Mouse (Mus musculus) WW6 (cell line): ENCODE results near the gene Pde7b.

Experiments used
- DNase-seq: peaks from one replicate; pipeline ENCODE4 v3.0.0-alpha.2; 2013; ENCODE audit warnings: low read depth, low spot score

The Pde7b gene

DNA sequence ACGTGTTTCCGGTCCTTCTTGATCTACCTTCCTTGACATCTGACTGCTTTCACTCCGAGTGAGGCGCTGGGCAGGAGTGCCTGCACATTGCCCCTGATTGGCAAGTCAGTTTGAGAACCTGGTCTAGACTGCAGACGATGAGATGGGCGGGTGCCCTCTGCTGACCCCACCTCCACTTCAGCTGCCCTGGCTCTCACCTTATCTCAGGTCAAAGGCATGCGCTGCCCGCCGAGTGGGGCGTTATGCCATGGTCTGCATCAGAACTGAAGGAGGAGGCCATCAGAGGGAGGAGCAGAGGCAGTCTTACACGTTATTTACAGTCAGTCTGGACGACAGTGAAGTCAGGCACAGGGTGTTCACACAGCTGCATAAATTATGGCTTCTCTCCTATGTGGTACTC, 293.5 kb downstream of the Pde7b start:
- no peak for DNase-seq

DNA sequence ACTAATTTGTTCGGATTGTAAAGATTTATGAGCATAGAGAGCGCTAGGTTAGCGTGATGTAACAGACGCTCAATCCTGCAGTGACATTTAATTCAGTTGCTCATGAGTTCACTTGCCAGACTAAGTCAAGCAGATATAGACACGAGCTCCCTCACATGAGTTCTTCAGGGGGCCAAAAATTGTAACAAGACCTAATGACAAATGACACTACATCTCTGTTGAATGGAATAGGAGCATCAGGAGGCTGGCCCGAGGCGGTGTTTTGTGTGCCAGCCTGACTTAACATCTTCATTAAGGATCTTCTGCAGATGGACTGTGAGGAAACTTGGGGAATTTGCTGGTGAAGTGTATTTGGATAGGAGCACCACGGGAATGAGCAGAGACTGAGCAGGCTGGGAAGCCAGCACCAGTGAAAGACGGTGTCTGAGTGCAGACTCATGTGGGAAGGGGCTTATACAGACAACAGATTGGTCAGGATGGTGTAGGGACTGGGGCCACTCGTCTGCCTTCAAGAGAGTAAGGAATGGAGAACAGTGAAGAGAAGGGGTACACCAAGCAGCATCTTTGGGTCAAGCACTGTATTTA, 303.5 kb downstream of the Pde7b start:
- no peak for DNase-seq

DNA sequence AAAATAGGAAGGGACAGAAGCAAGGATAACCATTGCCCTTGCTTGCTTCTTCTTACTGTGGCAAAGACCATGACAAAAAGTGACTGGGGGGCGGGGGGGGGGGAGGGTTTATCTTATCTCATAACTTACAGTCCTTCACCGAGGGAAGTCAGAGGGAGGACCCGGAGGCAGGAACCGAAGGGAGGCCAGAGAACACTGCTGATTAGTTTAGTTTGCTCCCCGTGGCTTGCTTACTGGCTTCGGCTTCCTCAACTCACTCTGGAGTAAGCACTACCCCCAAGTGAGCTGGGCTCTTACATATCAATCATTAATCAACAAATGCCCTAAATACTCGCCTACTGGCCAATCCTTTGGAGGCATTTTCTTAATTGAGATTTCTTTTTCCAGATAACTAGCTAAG, 304.6 kb downstream of the Pde7b start:
- DNase-seq: no peak

DNA sequence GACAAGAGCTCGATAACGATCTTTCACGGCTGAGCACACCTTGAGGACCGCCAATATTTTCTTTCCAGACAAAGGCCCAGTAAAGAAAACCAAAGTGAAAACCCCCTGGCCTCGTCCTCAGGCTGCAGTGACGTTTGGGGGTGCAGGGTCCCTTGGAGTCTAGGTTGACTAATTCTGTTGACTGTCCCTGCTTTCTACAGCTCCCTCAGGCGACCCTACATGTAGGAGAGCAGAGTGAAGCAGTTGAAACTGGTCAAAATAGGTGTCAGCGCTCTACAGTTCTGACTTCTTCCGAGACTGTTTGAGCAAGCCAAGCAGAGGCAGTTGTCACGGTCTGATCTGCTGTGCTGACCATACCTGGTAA, 306.0 kb downstream of the Pde7b start:
- no peak for DNase-seq

DNA sequence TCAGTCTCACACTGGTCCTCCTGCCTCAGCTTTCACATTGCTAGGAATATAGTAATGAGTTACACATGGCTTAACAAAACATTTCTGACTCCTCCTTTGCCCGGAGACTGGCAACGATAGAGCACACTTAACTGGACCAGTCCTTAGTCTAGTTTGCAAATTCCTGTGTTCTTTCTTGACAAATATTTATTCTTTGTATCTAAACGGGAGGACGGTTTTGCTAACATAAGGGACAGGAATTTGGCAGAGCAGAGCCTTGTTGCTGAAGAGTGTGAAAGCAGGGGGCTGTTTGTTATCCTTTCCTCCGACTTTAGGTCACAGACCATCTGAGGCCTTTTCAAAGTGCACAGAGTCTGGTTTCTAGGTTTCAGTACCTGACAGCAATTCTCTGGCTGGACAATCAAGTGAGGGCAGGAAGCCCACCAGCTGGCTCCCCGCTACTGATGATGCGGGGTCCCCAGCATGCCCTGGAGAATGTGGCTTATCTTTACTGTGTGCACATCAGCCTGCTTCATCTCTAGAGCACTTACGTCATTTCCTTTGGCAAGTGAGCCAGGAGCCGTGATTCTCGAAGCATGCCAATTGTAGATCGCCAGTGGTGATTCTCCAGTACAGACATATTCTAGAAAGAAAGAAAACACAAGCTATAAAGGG, 306.5 kb downstream of the Pde7b start:
- no peak for DNase-seq

DNA sequence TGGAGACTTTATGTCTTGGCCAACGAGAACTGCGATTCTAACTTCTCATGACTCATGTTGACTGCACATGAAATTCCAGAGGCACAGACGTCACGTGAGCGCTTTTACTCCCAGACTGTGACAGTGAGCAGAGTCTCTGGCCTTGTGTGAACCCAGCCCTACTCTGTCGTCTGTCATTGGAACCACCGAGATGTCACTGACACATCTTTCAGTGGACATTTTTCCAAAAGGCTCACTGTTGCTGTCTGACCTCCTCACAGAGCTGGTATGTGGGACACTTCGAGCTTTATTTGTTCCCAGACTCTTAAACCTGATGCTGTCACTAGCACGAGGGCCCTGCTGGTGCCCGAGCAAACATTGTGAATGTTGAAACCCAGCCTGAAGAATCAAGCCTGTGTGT, 315.7 kb downstream of the Pde7b start:
- no peak for DNase-seq

DNA sequence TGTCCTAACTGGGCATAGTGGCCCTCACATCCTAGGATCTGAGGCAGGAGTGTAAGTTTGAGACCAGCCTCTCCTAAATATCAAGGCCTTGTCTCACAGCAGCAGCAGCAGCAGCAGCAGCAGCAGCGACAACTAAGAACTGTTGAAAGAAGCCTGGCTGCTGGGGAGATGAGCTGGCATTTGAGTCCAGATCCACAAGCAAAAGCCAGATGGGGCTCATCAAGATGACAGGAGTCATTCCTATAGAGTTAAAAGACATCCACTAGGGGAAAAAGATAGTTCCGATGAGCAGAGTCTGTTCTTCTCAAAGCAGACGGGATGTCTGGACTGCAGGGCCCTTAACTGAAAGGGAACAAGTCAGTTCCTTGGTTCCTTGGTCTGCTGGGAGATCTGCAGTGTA, 316.5 kb downstream of the Pde7b start:
- no peak for DNase-seq

DNA sequence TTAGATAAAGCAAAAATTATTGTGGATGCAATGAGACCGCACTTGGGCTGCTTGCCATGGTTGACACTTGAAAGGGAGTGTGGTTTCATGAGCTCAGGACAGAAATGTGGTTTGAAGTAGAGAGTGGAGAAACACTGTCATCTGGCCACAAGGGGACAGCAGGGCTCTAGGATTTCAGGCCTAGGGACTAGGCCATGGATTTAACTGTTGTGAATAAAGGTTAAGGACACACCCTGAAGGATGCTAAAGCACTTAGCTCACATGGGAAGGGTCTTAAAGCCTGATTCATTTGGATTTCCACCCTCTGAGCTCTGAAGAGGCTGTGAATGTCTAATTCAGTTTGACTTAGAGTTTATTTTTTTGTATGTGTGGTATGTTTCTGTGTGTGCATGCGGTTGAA, 319.4 kb downstream of the Pde7b start:
- DNase-seq: peak; percentile 7

DNA sequence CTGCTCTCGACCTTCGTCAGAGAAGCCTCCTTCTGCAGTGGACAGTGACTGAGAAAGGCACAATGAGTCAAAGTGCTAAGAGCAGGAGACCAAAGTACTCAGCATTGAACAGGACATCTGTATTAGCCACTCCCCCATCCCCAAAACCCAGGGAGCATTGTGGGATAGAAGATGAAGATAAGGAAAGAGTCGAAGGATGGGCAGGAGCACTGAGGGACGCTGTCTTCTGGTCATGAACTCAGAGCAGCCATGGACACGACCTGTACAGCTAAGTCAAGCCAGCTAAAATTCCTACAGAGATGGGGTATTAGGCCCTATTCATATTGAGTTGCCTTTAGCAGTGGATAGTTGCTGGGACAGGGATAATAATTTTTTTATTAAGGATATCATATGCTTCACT, 321.9 kb downstream of the Pde7b start:
- DNase-seq: no peak

DNA sequence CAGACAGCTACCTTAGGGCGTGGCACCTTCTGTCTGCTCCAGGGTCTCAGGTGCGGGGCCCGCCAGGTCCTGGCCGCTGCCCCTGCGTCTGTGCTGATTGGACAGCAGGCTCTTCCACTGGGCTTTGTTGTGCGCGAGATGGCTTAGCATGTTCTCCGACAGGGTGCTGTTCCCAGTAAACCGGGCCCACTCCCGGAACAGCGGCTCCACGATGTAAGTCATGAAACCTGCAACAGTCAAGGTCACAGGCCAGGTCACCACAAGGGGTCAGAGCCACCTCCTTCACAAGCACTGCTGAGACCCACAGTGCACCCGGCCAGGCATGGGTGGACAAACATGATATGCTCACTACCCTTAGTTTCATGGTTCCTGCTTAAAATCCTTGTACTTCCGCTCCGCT, 324.5 kb downstream of the Pde7b start:
- DNase-seq: peak; percentile 14

DNA sequence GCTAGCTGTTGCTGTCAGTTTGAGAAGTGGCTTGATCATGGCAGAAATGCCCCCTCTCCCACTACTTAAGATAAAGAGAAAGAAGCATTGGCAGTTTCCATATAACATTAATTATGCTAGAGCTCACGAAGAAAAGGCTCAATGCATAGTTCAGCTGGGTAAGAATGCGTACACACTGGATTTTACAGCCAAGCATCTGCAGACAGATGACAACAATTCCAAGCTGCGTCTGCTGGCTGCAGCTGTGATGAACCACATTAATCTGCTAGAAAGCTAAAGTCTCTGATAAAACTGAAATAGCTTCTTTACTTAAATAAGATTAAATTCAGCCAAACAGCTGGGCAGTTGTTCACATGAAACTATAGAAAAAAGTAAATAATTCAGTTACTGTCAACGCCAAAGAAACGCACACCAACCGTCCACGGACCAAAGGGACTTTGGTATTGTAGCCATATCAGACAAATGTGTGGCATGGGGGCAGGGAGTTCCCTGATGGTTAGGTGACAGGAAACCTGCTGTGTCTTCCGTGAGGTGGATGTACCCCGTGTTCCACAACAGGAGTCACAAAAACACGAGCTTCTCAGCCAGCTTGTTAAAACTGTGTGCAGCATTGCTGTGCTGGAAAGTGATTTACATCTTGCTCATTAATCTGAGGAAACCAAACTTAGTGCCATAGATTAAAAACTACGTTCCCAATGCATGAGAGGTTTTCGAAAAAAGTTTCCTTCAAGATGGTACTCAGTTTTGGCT, 326.1 kb downstream of the Pde7b start:
- no peak for DNase-seq

DNA sequence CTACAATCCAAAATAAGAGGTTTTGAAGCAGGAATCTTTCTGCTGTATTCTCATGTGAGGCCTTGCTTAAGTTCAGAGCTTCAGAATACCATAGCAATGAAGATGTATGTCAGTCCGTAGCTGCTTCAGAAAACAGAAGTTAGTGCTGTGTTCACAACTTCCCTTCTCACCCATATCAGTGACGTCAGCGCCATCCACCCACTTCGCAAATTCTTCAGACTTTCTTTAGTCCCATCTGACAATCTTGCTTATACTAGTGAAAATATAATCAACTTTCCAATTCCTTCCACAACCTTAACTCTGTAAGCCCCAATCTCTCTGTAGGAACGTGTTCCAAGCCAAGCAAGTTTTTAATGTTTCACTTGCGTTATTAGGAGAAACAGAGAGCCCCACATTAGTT, 326.7 kb downstream of the Pde7b start:
- no peak for DNase-seq

DNA sequence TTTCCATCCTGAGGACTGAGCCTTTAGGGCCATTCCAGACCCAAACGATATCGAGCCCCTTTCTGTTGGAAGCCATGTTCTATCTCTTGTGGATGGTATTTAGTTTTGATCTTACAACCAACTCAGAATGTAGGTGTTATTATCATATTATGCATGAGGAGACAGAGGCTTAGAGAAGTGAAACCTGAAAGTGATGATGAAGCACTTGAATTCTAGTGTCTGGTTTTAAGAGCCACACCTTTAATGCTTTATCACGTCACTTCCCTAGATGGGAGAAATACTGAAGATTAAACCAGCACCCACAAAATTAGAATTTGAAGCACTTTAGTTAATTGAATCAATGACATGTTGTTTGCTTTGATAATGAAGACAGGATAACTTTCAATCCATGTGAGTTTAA, 329.1 kb downstream of the Pde7b start:
- no peak for DNase-seq

DNA sequence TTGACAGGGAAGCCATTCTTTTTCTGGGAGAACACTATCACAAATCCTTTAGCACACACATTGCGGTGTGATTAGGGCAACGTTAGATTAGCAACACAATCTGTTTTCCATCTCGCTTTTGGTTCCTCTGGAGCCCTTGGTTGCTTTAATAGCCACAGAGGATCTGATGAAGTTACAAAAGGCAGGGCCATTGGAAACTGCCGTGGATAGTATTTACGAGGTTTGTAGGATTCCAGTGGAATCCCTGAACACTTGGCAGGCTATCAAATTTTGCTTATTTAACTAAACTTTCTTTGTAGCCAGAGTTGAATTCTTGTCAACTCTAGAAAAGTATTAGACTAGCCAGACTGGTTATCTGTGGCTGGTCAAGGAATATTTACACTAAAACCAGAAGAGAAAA, 330.1 kb downstream of the Pde7b start:
- DNase-seq: no peak

DNA sequence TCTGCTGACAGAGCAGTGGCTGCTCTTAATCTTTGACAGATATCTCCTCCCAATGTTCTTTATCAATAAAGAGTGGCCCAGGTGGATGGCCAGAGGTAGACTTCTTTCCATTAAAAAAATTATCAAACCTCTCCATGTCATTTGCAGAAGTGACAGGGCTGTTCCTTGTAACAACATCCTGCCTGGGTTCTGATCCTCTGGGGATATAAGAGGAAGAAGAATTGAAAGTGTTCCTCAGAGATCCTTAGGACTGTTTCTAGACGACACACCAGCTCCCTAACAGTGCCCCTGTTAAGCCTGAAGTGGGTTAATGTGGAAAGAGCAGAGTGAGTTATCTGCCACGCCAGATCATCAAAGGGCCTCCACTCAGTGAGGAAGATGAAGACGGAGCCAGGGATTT, 334.3 kb downstream of the Pde7b start:
- no peak for DNase-seq

DNA sequence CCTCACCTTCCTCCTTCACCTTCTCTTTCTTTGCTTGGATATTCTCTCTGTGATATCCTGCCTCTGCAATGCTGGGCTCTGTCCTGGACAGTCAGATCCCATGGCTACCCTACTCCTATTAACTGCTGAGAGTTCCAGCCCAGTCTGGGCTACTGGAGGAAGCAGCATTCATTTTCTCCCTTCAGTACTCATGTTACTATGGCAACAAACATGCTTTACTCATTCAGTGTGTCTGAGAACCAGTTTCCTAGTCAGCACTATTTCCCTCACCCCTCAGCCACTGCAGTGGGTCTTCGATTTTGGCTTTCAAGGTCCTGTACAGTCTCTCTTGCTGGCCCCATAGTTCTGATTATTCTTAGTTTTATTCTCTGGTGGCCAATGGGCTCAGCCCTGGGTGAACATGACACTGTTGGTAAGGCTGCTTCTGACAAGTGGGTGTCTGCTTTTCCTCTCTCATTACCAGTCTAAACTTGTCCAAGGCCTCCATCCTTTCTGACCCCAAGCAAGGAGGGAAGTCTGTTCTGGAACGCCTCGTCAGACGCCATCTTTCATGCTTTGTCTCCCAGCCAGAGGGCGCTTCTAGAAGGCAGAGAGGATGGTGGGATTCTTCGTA, 342.0 kb downstream of the Pde7b start:
- no peak for DNase-seq

DNA sequence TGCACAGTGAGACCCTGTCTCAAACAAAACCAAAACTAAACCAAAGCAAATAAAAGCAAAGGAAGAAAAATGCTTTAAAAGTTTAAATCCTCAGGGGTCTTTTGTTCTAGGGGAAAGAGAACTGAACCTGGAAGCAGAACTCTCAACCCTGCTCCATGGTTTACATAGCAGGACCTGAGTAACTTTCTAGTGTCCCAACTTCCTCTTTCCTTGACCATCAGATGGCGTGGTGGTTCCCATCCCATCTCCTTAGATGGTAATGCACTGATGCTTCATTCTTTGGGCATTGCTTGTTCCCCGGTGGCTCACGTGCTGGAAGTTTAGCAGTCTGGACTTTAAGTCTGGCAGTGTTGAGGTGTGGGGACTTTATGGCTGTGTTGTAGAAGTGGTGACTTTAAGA, 343.5 kb downstream of the Pde7b start:
- no peak for DNase-seq

DNA sequence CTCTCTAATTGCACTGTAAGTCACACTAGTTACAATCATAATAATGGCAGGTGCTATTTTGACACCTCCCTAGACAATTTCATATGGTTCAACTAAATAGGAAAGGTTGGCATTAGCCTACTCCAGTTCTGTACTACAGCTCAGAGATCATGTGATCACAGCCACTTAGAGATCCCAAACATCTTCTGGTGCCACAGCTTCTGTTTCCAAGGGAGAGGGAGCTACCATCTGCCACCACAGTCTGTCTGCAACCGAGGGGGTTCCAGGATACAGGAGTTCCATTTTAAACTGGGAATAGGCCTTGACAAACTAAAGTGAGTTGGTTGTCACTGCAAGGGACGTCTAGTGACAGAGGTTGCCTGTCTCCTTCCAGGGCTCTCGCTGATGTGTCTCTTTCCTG, 344.1 kb downstream of the Pde7b start:
- DNase-seq: no peak

DNA sequence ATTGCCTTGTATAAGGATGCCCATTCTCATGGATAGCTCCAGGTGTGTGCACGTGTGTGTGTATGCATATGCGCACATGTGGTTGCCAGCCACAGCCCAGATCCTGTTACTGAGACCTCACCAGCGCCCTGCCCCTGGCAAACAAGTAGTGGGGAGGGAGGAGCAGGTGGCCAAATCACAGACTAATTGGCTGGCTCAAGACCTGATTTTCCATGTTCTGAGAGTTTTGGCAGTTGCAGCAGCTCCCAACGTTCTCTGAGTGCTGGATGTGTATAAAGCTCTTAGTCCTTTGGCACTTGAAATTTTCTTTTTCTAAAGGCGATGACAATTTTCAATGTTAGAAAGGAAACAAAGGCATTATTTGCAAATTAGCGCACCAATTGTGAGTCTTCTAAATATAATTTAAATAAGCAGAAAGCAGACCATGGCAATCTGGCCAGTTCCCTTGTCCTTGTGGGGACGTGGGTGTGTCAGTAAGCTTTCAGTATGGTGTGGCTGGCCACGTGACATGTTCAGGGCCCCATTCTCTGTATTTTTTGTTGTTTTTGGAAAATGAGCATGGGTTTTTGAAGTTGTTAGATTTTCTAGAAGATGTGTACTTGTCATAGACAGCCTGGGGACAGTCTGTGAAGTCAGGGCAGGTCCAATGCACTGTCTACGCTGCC, 345.7 kb downstream of the Pde7b start:
- no peak for DNase-seq

DNA sequence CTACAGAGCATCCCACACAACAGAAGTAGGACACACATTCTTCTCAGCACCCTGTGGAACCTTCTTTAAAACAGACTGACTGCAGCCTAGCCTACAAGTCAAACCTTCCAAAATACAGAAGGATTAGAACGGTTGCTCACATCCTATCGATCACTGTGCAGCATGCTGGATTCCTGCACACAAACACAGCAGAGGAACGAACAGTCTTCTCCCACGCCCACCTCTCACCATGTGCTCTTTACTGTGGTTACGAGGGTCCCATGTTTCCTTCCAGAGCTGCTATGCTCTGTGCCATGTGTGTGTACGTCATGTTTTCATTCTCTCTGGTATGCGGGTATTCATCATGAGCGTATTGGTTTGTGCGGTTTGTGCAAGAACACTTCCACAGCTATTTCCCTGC, 347.3 kb downstream of the Pde7b start:
- no peak for DNase-seq

DNA sequence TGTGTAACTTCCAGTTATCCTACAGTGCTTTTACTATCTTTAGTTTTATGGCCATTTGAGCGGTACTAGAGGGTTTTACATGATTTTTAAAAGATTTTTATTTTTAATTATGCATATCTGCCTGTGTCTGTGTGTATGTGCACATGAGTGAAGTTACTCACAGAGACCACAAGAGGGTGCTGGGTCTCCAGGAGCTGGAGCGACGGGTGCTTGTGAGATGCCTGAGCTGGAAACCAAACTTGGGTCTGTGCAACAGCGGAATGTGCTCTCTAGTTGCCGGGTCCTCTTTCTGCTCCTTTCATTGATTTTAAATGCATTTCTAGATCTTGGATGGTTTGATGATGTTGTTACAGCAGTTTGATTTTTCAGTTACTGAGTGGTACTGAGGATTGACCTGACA, 352.8 kb downstream of the Pde7b start:
- no peak for DNase-seq

DNA sequence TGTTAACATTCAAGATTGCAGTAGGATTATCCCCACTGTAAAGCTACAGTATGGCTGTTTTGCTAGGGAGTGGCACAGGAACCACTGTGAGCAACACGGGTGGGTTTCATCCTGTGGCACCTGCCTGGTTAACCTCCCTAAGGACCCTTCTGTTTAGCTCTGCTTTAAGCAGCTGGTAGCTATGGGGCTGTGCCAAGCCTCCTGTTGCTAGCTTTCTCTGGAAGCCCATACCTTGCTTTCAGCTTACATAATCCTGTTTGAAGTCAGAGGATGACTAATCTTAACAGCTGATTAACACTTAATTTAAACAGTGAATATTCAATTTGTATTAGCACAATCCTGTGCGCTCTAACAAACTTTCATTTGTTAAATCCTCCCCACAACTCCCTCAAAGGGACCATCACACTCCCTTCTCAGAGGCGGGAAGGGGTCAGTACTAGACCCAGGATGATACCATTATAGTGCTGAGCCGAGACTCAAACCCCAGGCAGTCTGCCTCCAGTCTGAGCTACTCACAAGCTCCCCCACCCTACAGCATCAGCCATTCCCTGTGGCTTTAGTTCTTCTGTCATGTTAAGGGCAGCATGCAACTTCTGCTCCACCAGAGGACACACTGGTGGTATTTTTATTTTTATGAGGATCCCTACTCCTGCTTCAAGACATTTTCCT, 362.3 kb downstream of the Pde7b start:
- no peak for DNase-seq
